Mouse (Mus musculus): Measurements from ENCODE around the gene Mat2a. TPM values are rescaled to one million over a fixed set of nuclear protein-coding genes. Genes with fewer than 3 reads are reported as not detected.
A peak's percentile ranks its signal among the peaks of the same experiment; 100 is the strongest.

Mat2a gene
- total and polyA plus RNA-seq, 3 experiments = 319 to 3,179 (median 357) TPM

DNA sequence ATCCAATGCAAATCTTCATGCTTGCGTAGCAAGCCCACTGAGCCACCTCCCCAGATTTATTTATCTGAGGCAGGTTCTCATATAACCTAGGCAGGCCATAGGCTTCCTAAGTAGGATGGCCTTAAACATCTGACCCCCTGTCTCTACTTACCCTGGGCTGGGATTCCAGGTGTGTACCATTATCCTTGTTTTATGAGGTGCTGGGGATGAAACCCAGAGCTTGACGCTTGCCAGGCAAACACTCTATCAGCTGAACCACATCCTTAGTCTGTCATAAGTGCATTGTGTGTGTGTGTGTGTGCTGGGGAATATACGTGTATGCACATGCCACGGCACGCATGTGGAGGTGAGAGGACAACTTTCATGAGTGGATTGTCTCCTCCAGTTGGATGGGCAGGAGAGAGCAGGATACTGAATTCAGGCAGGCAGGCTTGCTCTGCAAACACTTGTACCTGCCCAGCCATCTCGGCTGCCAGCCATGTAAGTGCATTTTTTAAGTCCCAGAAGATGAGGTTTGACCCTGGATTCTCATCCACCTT is 50.5 kb downstream of the Mat2a start:
- DNase-seq (ENCODE audit: low read depth, low spot score) = peak; percentile 75
- Histone ChIP-seq H3K27me3 (ENCODE audit: control insufficient read depth in 1 of 2, insufficient read depth in 2 of 2, low read length in 2 of 2) (no peaks in the 10 kb centered on the region), H3K9me3 (replicated peaks; ENCODE audit: insufficient read depth, low read length) (no peaks in the 10 kb centered on the region), H3K36me3 (ENCODE audit: control insufficient read depth in 1 of 2, insufficient read depth in 2 of 2, low read length in 2 of 2) (peaks cover 2 to 57% of the 10 kb centered on the region in 2 experiments; a peak in 3 of 4 replicates), H3K4me1 (ENCODE audit: control insufficient read depth in 1 of 2, insufficient read depth in 2 of 2, low read length in 2 of 2) (peaks cover 0 to 54% of the 10 kb centered on the region in 2 experiments; a peak in 3 of 4 replicates), H3K4me3 (ENCODE audit: control insufficient read depth in 1 of 2, insufficient read depth in 1 of 2, low read depth in 2 of 2, low read length in 2 of 2) (peak overlapping the region; percentile 2 to 51; a peak in 3 of 4 replicates), H3K9ac (ENCODE audit: control insufficient read depth, low read depth, low read length, poor library complexity, severe bottlenecking) (peak overlapping the region; percentile 84), H3K79me2 (ENCODE audit: control insufficient read depth, insufficient read depth, low read length, poor library complexity) (peaks cover 63% of the 10 kb centered on the region), H3K27ac (ENCODE audit: control insufficient read depth, low read depth, low read length) (peak overlapping the region; percentile 99)
- TF ChIP-seq SIN3A (IDR thresholded peaks at IDR 0.05; ENCODE audit: low read length) (no peak), POLR2AphosphoS5 (IDR thresholded peaks at IDR 0.05; ENCODE audit: borderline replicate concordance, low read depth, low read length) (peak; percentile 98; the same call in 1 of the 2 replicates)

DNA sequence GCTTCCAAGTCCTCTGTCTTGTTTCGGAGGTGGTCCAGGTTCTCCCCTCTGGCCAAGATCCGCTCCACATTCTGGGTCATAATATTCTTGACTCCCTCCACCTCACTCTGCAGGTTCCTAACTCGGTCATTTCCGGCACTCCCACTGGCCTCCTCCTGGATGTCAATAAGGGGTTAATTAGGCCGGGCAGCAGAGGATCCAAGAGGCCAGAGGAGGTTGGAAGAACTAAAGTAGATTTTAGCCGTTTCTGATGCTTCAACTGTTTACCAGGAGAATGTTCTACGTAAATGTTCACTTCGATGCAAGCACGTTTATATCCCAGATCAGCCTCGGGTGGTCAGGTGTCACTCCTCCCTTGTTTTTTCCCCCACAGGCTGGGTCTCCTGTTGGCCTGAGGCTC is 51.1 kb downstream of the Mat2a start:
- Histone ChIP-seq H3K4me3 (ENCODE audit: control insufficient read depth in 1 of 2, insufficient read depth in 1 of 2, low read depth in 2 of 2, low read length in 2 of 2) (peak overlapping the region in 1 of 2 experiments; percentile 51; a peak in 2 of 4 replicates), H3K4me1 (ENCODE audit: control insufficient read depth in 1 of 2, insufficient read depth in 2 of 2, low read length in 2 of 2) (peaks cover 4 to 56% of the 10 kb centered on the region in 2 experiments; a peak in 3 of 4 replicates), H3K9ac (ENCODE audit: control insufficient read depth, low read depth, low read length, poor library complexity, severe bottlenecking) (peak overlapping the region; percentile 84), H3K27ac (ENCODE audit: control insufficient read depth, low read depth, low read length) (peak overlapping the region; percentile 99), H3K79me2 (ENCODE audit: control insufficient read depth, insufficient read depth, low read length, poor library complexity) (peaks cover 61% of the 10 kb centered on the region), H3K9me3 (replicated peaks; ENCODE audit: insufficient read depth, low read length) (no peaks in the 10 kb centered on the region), H3K27me3 (ENCODE audit: control insufficient read depth in 1 of 2, insufficient read depth in 2 of 2, low read length in 2 of 2) (no peaks in the 10 kb centered on the region), H3K36me3 (ENCODE audit: control insufficient read depth in 1 of 2, insufficient read depth in 2 of 2, low read length in 2 of 2) (peaks cover 2 to 57% of the 10 kb centered on the region in 2 experiments; a peak in 3 of 4 replicates)
- peak; percentile 74 for DNase-seq (ENCODE audit: low read depth, low spot score)
- TF ChIP-seq POLR2AphosphoS5 (IDR thresholded peaks at IDR 0.05; ENCODE audit: borderline replicate concordance, low read depth, low read length) (0 out of 2 replicates have a peak, but pooled peaks have one; percentile 84), CHD2 (IDR thresholded peaks at IDR 0.05; ENCODE audit: low read length) (no peak), ZC3H11A (IDR thresholded peaks at IDR 0.05; ENCODE audit: low read depth, low read length) (no peak), ELF1 (IDR thresholded peaks at IDR 0.05; ENCODE audit: low read depth, low read length) (no peak), POLR2A (IDR thresholded peaks at IDR 0.05; ENCODE audit: control insufficient read depth in 1 of 2, insufficient read depth in 1 of 2, low read depth in 1 of 2, low read length in 2 of 2, poor library complexity in 1 of 2) (peak in 1 of 2 experiments; percentile 44; a peak in 1 of 4 replicates), SMC3 (IDR thresholded peaks at IDR 0.05; ENCODE audit: low read depth, low read length) (no peak), RCOR1 (IDR thresholded peaks at IDR 0.05; ENCODE audit: low read depth, low read length) (no peak), MAZ (IDR thresholded peaks at IDR 0.05; ENCODE audit: low read depth, low read length) (no peak), JUND (IDR thresholded peaks at IDR 0.05; ENCODE audit: low read depth, low read length) (no peak)

- H3K9ac ChIP-seq (ENCODE audit: control insufficient read depth, low read depth, low read length, poor library complexity, severe bottlenecking) = peak overlapping the region; percentile 84
- peaks cover 61% of the 10 kb centered on the region for H3K79me2 ChIP-seq (ENCODE audit: control insufficient read depth, insufficient read depth, low read length, poor library complexity)
- H3K36me3 ChIP-seq (ENCODE audit: control insufficient read depth in 1 of 2, insufficient read depth in 2 of 2, low read length in 2 of 2) = peaks cover 2 to 57% of the 10 kb centered on the region in 2 experiments; a peak in 3 of 4 replicates
- peak; percentile 82 for DNase-seq (ENCODE audit: low read depth, low spot score)
- TF ChIP-seq ZKSCAN1 (IDR thresholded peaks at IDR 0.05; ENCODE audit: low read depth, low read length) (no peak), TAL1 (IDR thresholded peaks at IDR 0.05; ENCODE audit: low read length) (no peak), SIN3A (IDR thresholded peaks at IDR 0.05; ENCODE audit: low read length) (no peak), TCF12 (IDR thresholded peaks at IDR 0.05; ENCODE audit: low read depth, low read length) (no peak), MAFK (IDR thresholded peaks at IDR 0.05; ENCODE audit: borderline replicate concordance, low read depth, low read length) (no peak), UBTF (IDR thresholded peaks at IDR 0.05; ENCODE audit: borderline replicate concordance, insufficient read depth, low read depth, low read length) (no peak), MEF2A (IDR thresholded peaks at IDR 0.05; ENCODE audit: extremely low read depth, insufficient replicate concordance, low read depth, low read length, poor library complexity, severe bottlenecking) (no peak), ZC3H11A (IDR thresholded peaks at IDR 0.05; ENCODE audit: low read depth, low read length) (no peak), CHD1 (IDR thresholded peaks at IDR 0.05; ENCODE audit: low read depth, low read length) (no peak), MYB (IDR thresholded peaks at IDR 0.05; ENCODE audit: low read depth, low read length) (no peak), ZMIZ1 (IDR thresholded peaks at IDR 0.05; ENCODE audit: low read depth, low read length) (no peak)
- peak overlapping the region; percentile 99 for H3K27ac ChIP-seq (ENCODE audit: control insufficient read depth, low read depth, low read length)
- H3K27me3 ChIP-seq (ENCODE audit: control insufficient read depth in 1 of 2, insufficient read depth in 2 of 2, low read length in 2 of 2) = no peaks in the 10 kb centered on the region
- H3K9me3 ChIP-seq (replicated peaks; ENCODE audit: insufficient read depth, low read length) = no peaks in the 10 kb centered on the region
- no peak overlapping the region for H3K4me3 ChIP-seq (ENCODE audit: control insufficient read depth in 1 of 2, insufficient read depth in 1 of 2, low read depth in 2 of 2, low read length in 2 of 2)
- peaks cover 9 to 56% of the 10 kb centered on the region in 2 experiments; a peak in 3 of 4 replicates for H3K4me1 ChIP-seq (ENCODE audit: control insufficient read depth in 1 of 2, insufficient read depth in 2 of 2, low read length in 2 of 2)
Measured at GRCm38 (mm10) chr6:72387816-72388215, 51.5 kb downstream of the Mat2a start.

Measured in MEL (cell line).